Mouse (Mus musculus): ENCODE data around the gene Inpp5d.

Gene Inpp5d

DNA sequence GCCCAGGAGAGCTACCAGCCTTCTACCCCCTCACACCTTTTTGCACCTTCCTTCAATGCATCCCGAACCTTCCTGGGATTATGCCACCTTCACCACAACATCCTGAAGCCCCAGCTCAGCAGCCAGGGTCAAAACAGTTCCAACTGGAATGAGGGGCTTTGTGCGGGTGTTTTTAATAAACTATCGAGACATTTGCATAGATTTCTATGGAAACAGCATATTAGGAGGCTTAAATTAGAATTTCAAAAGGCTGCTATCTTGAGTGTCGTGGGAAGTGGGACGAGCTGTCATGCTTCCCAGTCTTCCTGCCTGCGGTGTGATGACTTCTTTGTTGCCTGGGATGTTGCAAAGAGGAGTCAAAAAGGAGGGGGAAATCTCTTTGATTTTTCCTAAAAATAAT lies 88.9 kb downstream of the Inpp5d start:
- no peak for DNase-seq (ENCODE audit: low spot score)

GRCm38 (mm10) chr1:87709661-87710270 lies 89.7 kb downstream of the Inpp5d start:
- no peak for DNase-seq (ENCODE audit: low spot score)

DNA sequence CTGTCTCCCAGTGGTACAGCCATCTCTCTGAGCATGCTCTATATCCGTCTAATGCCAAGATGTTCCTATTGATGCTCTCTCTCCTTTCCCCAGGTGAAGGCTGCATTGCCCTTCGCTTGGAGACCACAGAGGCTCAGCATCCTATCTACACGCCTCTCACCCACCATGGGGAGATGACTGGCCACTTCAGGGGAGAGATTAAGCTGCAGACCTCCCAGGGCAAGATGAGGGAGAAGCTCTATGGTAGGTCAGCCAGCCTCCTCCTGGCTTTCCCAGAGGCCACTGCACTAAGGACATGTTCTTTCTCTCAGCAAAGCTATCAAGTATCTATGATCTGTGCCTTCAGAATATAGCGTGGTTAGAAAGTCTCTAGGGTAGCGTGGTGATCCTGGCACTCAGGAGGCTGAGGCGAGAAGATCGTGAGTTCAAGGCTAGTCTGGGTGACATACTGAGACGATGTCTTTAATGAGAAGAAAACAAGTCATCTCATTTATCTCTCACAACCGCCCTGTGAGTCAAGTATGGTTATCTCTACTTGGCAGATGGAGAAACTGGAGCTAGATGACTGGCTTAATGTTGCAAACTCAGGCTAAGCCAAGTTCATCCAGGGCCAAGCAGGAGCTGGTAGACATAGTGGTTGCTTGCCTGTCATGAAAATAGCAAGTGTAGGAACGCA lies 92.0 kb downstream of the Inpp5d start:
- DNase-seq (ENCODE audit: low spot score) = no peak

- DNase-seq (ENCODE audit: low spot score) = no peak
These were observed 92.5 kb downstream of the Inpp5d start for GRCm38 (mm10) chr1:87712614-87712971.

- DNase-seq (ENCODE audit: low spot score) = peak; percentile 68
These were observed 101.3 kb downstream of the Inpp5d start for GRCm38 (mm10) chr1:87721382-87721781.

- DNase-seq (ENCODE audit: low spot score) = no peak
These were observed 102.0 kb downstream of the Inpp5d start for GRCm38 (mm10) chr1:87722081-87722480.

DNA sequence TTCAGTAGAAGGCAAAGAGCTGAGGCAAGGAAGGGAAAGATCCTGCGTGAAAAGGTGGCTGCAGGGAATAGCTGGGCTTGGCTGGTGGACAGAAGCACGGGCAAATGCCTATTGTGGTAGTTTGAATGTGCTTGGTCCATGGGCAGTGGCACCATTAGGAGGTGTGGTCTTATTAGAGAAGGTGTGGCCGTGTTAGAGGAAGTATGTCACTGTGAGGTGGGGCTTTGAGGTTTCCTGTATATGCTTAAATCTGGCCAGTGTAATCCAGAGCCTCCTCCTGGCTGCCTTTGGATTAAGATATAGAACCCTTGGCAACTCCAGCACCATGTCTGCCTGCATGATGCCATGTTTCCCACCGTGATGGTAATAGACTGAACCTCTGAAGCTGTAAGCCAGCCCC lies 103.2 kb downstream of the Inpp5d start:
- no peak for DNase-seq (ENCODE audit: low spot score)

GRCm38 (mm10) chr1:87729070-87729469 lies 109.0 kb downstream of the Inpp5d start:
- no peak for DNase-seq (ENCODE audit: low spot score)

- DNase-seq (ENCODE audit: low spot score) = no peak
These were observed 109.7 kb downstream of the Inpp5d start for GRCm38 (mm10) chr1:87729850-87730249.

DNA sequence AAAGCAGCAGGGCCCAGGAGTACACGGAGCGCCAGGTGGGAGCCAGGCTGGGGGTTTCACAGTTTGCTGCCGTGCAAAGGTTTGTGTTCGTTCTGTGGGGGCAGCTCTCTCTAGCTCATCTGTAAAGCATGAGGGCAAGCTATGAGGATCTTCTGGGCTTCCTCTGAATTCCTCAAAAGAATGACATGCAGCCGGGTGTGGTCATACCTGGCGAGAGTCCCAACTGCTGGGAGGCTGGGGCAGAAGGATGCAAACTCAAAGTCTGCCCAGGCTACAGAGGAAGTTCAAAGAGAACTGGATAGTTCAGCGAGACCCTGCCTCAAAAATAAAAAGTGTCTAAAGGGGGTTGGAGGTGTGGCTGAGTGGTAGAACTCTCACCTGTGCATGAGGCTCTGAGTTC lies 110.2 kb downstream of the Inpp5d start:
- no peak for DNase-seq (ENCODE audit: low spot score)

GRCm38 (mm10) chr1:87733212-87733611 lies 113.1 kb downstream of the Inpp5d start:
- no peak for DNase-seq (ENCODE audit: low spot score)

GRCm38 (mm10) chr1:87734153-87734552 lies 114.0 kb downstream of the Inpp5d start:
- DNase-seq (ENCODE audit: low spot score) = no peak

DNA sequence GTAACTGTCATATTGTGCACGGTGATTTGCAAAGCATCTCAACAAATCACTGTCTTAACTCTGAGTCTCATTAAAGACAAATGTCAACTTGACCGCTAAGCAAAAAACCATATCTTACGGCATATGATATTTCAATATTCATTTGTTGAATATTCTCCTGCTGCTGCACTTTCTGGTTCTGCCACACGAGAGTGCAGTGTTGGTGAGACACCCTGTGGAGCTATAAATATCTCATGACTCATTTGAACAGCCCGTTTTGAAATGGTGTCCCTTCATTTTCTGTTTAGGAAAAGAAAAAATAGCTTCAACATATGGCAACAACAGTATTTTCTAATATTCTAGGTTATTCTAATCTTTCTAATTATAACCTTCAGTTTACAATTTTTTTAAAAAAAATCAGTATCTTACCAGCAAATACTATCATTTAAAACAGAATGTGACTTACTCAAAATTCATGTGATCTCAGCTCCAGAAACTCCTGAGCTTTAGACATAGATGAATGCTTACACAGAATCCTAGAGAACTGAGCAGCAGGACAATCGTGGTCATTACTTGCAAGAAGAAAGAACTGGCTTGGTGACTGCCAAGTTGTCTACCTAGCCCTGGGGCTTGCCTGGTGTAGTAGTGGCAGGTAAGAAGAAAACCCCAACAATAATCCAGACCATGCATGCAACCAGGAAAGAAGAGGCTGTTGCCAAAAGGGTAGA lies 120.6 kb downstream of the Inpp5d start:
- DNase-seq (ENCODE audit: low spot score) = no peak

DNA sequence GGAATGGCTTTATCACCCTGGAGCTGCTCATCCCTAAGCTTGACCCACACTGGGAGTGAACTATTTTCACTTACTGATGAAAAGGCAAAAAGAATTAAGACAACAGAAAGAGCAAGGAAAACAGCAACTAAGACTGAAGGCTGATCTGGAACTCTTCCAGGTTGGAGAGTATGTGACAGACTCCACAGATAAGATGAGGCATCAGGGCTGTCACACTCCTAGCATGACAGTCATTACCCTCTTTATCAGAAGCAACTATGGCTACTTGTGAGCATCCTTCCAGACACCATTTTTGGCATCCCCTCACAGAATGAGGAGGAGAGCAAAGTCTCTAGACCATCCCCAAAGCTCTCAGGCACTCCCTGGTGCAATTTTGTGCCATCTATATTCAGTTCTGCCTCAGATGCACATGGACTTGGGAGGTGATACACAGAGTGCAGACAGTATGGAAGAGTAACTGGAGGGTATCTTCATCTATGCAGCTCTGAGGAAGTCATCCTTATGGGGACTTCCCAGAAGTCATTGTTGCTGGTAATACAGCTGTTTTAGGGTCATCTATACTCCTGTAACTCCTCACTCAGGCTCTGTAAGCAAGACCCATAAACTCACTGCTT lies 129.4 kb downstream of the Inpp5d start:
- DNase-seq (ENCODE audit: low spot score) = no peak

- peak; percentile 91 for DNase-seq (ENCODE audit: low spot score)
These were observed 135.7 kb downstream of the Inpp5d start, which contains the start of gene Atg16l1 for GRCm38 (mm10) chr1:87755641-87756470. Atg16l1 (plus strand) TSS chr1:87755870.

DNA sequence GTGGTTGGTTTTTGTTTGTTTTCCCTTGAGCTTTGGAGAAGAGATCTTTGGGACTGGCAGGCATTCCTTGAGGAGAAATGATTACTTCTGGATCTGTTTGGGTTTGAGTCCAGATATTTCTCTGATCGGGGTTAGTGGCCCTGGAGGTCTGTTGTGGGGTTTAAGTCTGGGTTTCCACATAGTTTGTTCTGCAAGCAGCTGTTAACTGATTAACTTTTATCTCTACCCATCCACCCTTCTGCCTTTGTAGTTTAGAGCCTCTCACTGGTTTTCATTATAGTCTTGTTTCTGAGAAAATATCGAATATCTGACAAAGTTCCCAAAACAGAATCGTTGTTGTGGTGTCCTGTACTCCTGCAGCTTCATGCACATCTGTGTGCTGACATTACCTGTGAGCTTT lies 143.7 kb downstream of the Inpp5d start:
- no peak for DNase-seq (ENCODE audit: low spot score)

- DNase-seq (ENCODE audit: low spot score) = no peak
These were observed 145.6 kb downstream of the Inpp5d start for GRCm38 (mm10) chr1:87765741-87766140.

GRCm38 (mm10) chr1:87766233-87766632 lies 146.1 kb downstream of the Inpp5d start:
- DNase-seq (ENCODE audit: low spot score) = no peak

GRCm38 (mm10) chr1:87769263-87769662 lies 149.2 kb downstream of the Inpp5d start:
- DNase-seq (ENCODE audit: low spot score) = no peak

Data from testis, postnatal 10 days (tissue).